In the genomic region with DNA sequence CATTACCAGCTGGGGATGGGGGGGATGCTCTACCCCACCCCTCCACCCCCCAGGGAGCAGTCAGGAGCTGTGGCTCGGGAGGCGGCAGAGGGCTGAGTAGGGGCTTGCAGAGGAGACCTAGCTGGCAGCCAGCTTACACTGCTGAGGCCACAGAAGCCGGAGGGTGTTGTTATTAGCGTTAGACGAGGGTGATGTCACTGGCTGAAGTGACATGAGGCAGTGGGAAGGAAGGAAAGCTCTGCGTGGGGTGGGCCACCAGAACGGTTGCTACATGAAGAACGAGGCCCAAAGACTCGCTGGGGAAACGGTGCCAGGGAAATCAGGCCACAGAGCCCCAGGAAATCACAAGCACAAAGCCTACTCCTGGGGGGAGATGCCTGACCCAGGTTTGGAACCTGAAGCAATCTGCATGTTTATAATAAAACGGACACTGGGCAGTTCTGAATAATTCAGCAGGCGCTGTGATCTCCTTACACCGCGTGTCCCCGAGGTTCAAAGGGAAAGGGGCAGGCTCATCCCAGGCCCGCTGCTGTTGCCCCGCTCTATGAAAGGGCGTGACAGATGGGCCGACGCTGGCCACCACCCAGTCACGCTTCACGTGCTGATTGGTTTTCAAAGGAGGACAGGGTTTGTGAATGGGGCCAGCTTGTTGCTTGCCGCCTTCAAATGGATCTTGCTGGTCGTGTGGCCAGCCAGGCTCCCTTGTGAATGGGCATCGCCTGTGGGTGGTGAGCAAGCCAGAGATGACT, we compare ENCODE assay signal across 9 mouse cellular contexts. TPM values are rescaled to one million over a fixed set of nuclear protein-coding genes. Genes with fewer than 3 reads are reported as not detected.
DNase-seq lines count a peak whose midpoint lies in the region; ATAC-seq lines count a peak whose summit lies in the region.
"Had no signal": no experiment of that assay in that cellular context is flagged by ENCODE, and none has a peak within 500 bp of the region (broad histone marks: within the 10 kb centered on the region; RNA-seq: fewer than 3 reads in every experiment).

No protein-coding gene starts in this region.

- peaks cover 27% of the 10 kb centered on the region; the same call in 1 of the 2 replicates for H3K27me3 ChIP-seq in hindbrain, embryonic 15.5 days

- ATAC-seq in hindbrain, embryonic 15.5 days (ENCODE audit: low FRiP score, low read depth), result peak; percentile 85

- under 1% methylated on average over 25 of the region's 25 CpGs for WGBS in hindbrain, embryonic 15.5 days

- peak overlapping the region; percentile 46 for H3K4me2 ChIP-seq in hindbrain, embryonic 15.5 days

- peak overlapping the region; percentile 28; the same call in 1 of the 2 replicates for H3K9ac ChIP-seq in hindbrain, embryonic 15.5 days

- H3K4me1 ChIP-seq in hindbrain, embryonic 15.5 days (replicated peaks), result peaks cover 26% of the 10 kb centered on the region

- peak; percentile 80 for DNase-seq in Muller cell, postnatal 12 days (ENCODE audit: inconsistent ontology term)
- DNase-seq in cerebellum, adult 9-11 months, result peak; percentile 93
- DNase-seq in frontal cortex, postnatal 10 days (ENCODE audit: low spot score in 2 of 2), result peak; percentile 64 to 81
- DNase-seq in left cerebral cortex, adult 18-20 months (ENCODE audit: low spot score in 2 of 2), result peak; percentile 38 to 55
- peak; percentile 85 for DNase-seq in lung, postnatal 10 days
- peak; percentile 61 for DNase-seq in right cerebral cortex, adult 18-20 months
- DNase-seq in T-cell, adult 2 months (ENCODE audit: low spot score), result no peak

- H3K27ac ChIP-seq in hindbrain, embryonic 15.5 days (replicated peaks), result peak overlapping the region; percentile 77

- no peaks in the 10 kb centered on the region for H3K9me3 ChIP-seq in hindbrain, embryonic 15.5 days

- no peaks in the 10 kb centered on the region for H3K36me3 ChIP-seq in hindbrain, embryonic 15.5 days

- peak overlapping the region; percentile 4; the same call in 1 of the 2 replicates for H3K4me3 ChIP-seq in hindbrain, embryonic 15.5 days
- H3K4me3 ChIP-seq: megakaryocyte, embryonic 14.5 days had no signal

RNA-seq across cellular contexts. Expression of a gene that starts 21.0 kb away (rescaled TPM):
- 19.0 and 19.4 TPM in 2 replicates for polyA plus RNA-seq in hindbrain, embryonic 15.5 days (2015; fragmentation: Nextera tagmentation; extraction: Ambion mirVana)
- total RNA-seq in left cerebral cortex, adult 18-20 months (2021), result 10 to 100 TPM; 81.2 to 83.8 TPM

RNA-seq across cellular contexts. Expression of a gene that starts 43.0 kb away (rescaled TPM):
- polyA plus RNA-seq in hindbrain, embryonic 15.5 days (2015; fragmentation: Nextera tagmentation; extraction: Ambion mirVana), result 4.2 and 11.6 TPM in 2 replicates
- under 1 TPM; 0.23 to 0.49 TPM for total RNA-seq in left cerebral cortex, adult 18-20 months (2021)

RNA-seq across cellular contexts. Expression of a gene that starts 56.4 kb away (rescaled TPM):
- 14.0 and 15.4 TPM in 2 replicates for polyA plus RNA-seq in hindbrain, embryonic 15.5 days (2015; fragmentation: Nextera tagmentation; extraction: Ambion mirVana)
- total RNA-seq in left cerebral cortex, adult 18-20 months (2021), result 10 to 100 TPM in 1 of 2 experiments, 1 to 10 TPM in 1; 8.9 to 11.6 TPM
